Mouse (Mus musculus): ENCODE results near the gene Defb18.
"Not testable (repeated sequence)": the region's sequence is repeated elsewhere in the genome, so short reads cannot be mapped to it uniquely, and the experiment has no call there.

The Defb18 gene

DNA sequence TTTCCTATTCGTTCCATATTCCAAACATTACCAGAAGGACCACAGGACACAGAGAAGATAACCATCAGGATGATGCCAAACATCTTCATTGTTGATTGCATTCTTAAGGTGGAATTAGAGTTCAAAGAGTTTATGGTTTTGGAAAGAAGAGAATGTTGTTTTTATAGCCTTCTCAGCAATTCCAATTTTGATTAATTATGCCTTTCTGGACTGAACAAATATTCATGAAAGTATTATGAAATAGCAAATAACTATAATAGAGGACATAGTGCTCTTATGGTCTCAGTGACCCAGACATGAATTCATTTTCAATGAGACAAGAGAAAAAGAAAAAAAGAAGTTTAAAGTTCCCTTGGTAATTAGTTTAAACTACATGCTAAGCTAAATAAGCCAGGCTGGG is at the start of gene Defb18:
Gene Defb18, minus strand, starts transcription at position 101 of the 400 bp plus-strand sequence.
- DNase-seq, result no peak

- no peak for DNase-seq
These were observed 33.9 kb upstream of the Defb18 start for GRCm38 (mm10) chr1:18271095-18271494.

GRCm38 (mm10) chr1:18268845-18269244 is 31.6 kb upstream of the Defb18 start:
- no peak for DNase-seq

GRCm38 (mm10) chr1:18265038-18265437 is 27.8 kb upstream of the Defb18 start, which contains the start of gene Defb41:
Gene Defb41, minus strand, starts transcription at chr1:18265138.
- no peak for DNase-seq

DNA sequence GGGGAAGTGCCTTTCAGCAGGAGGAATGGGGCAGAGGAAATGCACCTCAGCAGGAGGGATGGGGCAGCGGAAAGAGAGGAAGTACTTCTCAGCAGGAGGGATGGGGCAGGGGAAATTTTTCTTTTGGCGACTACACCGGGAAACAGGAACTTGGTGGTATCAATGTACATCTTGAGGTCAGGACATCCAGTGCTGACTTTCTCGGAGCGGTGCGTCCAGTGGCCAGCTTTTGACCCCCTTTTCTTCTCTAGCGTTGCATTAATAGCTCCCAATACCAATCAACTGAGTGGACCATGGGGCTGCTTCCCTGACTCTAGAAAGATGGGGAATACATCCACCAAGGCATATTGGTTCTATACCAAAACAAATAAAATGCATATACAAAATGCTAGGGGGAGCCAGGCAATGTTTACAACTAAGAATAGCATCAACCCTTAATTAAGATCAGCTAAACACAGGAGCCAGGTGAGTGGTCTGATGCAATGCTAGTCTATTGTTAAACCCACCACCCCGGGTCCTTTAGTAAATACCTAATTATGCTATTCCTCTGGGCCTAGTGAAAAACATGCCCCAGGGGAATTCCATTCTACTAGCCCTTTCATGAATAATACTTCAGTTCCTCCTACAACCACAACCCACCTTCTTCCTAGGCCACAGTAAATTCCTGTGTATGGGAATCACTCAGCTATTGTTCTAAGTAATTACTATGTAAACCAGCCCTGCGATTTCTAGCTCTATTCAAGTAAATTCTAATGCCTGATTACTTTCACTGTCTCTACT is 8.7 kb upstream of the Defb18 start:
- DNase-seq, result not testable (repeated sequence)

GRCm38 (mm10) chr1:18223385-18223945 is 13.8 kb downstream of the Defb18 start:
- DNase-seq, result no peak

GRCm38 (mm10) chr1:18191719-18192118 is 45.5 kb downstream of the Defb18 start:
- DNase-seq, result no peak

DNA sequence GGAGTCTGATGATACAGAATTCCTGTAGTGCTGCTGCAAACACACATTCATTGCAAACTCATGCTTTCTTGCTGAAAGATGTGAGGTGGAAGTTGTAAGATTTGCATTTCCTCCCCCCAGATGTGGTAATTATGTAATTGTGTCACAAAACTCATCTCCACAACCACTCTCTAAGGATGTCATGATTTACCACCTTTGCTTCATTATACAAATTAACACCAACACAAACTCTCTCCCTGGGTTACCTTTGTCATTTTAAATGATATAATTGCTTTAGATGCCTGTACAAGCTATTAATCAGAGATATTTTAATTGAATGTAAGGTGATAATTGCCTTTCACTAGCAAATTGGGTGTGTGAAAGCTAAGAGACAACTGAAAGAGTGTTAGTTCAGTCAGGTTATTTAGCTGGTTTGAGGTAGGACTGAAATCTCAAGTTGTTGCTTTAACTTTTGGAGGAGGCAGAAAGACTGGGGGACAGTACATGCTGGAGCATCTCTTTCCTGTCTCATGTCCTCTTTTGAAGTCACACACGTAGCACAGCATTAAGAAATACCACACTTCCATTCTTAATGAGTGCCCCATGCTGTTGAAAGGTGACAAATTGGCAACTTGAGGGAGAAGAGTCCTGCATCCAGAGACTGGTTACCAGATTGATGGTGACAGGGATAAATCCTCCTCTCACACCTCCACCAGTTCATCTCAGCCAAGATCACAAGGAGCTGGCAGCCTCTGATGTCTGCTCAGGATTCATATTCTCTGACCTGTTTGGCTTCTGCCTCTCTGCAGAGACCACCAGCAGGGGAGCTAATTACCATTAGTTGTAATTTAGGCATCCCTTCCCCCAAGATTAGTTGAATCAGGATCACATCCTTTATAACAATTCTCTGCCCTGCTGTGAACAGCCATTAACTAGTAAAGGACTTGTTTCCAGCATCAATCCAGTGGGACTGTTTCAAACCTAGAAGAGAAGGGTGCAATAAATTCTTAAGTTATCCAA is 46.2 kb downstream of the Defb18 start:
- DNase-seq, result no peak

Measured in thymus, adult 18-20 months (tissue).